9 mouse cellular contexts compared by ENCODE assay signal in genomic region chr5:118339676-118340661, GRCm38 (mm10).
DNase-seq lines count a peak whose midpoint lies in the region; ATAC-seq and TF ChIP-seq lines count a peak whose summit lies in the region.
"Had no signal": no experiment of that assay in that cellular context is flagged by ENCODE, and none has a peak within 500 bp of the region (broad histone marks: within the 10 kb centered on the region; RNA-seq: fewer than 3 reads in every experiment).

No protein-coding gene starts in this region.

- no peak overlapping the region for H3K4me2 ChIP-seq in hindbrain, embryonic 16.5 days (ENCODE audit: low read length)
- H3K4me2 ChIP-seq in hindbrain, embryonic 12.5 days (replicated peaks), result no peak overlapping the region
- H3K4me2 ChIP-seq in heart, embryonic 16.5 days (ENCODE audit: low read depth, low read length), result peak overlapping the region; percentile 5; the same call in 1 of the 2 replicates
- H3K4me2 ChIP-seq in limb, embryonic 14.5 days (replicated peaks; ENCODE audit: low read depth, low read length, severe bottlenecking), result no peak overlapping the region
- H3K4me2 ChIP-seq: neural tube, embryonic 12.5 days had no signal

- 0 out of 2 replicates have a peak overlapping the region, but pooled peaks have one; percentile 2 for H3K27ac ChIP-seq in hindbrain, embryonic 16.5 days (ENCODE audit: low read depth, low read length)
- no peak overlapping the region for H3K27ac ChIP-seq in hindbrain, embryonic 12.5 days
- peak overlapping the region; percentile 32 for H3K27ac ChIP-seq in heart, embryonic 16.5 days (ENCODE audit: low read length)
- H3K27ac ChIP-seq in limb, embryonic 14.5 days (replicated peaks; ENCODE audit: low read depth, low read length), result peak overlapping the region; percentile 43; the same call in 1 of the 2 replicates
- H3K27ac ChIP-seq: neural tube, embryonic 12.5 days had no signal

- TF ChIP-seq POLR2A in limb, embryonic 14.5 days (IDR thresholded peaks at IDR 0.05; ENCODE audit: borderline replicate concordance, extremely low read depth, insufficient read depth, insufficient read length), result no peak

- no peak overlapping the region for H3K9ac ChIP-seq in hindbrain, embryonic 16.5 days (ENCODE audit: low read depth, low read length)
- no peak overlapping the region for H3K9ac ChIP-seq in hindbrain, embryonic 12.5 days
- no peak overlapping the region for H3K9ac ChIP-seq in heart, embryonic 16.5 days (ENCODE audit: low read length)
- no peak overlapping the region for H3K9ac ChIP-seq in limb, embryonic 14.5 days (ENCODE audit: low read depth, low read length, severe bottlenecking)
- H3K9ac ChIP-seq: neural tube, embryonic 12.5 days had no signal

- H3K36me3 ChIP-seq in hindbrain, embryonic 16.5 days (ENCODE audit: control insufficient read depth, insufficient read depth, low read length), result no peaks in the 10 kb centered on the region
- H3K36me3 ChIP-seq in hindbrain, embryonic 12.5 days, result no peaks in the 10 kb centered on the region
- H3K36me3 ChIP-seq in heart, embryonic 16.5 days (ENCODE audit: control insufficient read depth, insufficient read depth), result no peaks in the 10 kb centered on the region
- no peaks in the 10 kb centered on the region for H3K36me3 ChIP-seq in limb, embryonic 14.5 days (ENCODE audit: control insufficient read depth, insufficient read depth, low read length)
- H3K36me3 ChIP-seq: neural tube, embryonic 12.5 days had no signal

- no peak overlapping the region for H3K4me3 ChIP-seq in hindbrain, embryonic 16.5 days (ENCODE audit: low read length)
- H3K4me3 ChIP-seq in hindbrain, embryonic 12.5 days, result no peak overlapping the region
- H3K4me3 ChIP-seq in heart, embryonic 16.5 days (ENCODE audit: low read length), result no peak overlapping the region
- H3K4me3 ChIP-seq in limb, embryonic 14.5 days (replicated peaks; ENCODE audit: low read length), result no peak overlapping the region
- H3K4me3 ChIP-seq: neural tube, embryonic 12.5 days had no signal

- DNase-seq in adrenal gland, adult 8-10 months, result peak; percentile 25
- DNase-seq in limb, embryonic 14.5 days (ENCODE audit: low spot score), result peak; percentile 68
- DNase-seq in cerebellum, adult 18-20 months, result no peak
- no peak for DNase-seq in layer of hippocampus, adult 9-11 months
- DNase-seq in cerebellum, adult 11-12 months, result no peak

- H3K9me3 ChIP-seq in hindbrain, embryonic 16.5 days (ENCODE audit: control insufficient read depth, low read length), result no peaks in the 10 kb centered on the region
- no peaks in the 10 kb centered on the region for H3K9me3 ChIP-seq in hindbrain, embryonic 12.5 days (replicated peaks)
- no peaks in the 10 kb centered on the region for H3K9me3 ChIP-seq in heart, embryonic 16.5 days (replicated peaks; ENCODE audit: control insufficient read depth, low read length)
- H3K9me3 ChIP-seq in limb, embryonic 14.5 days (ENCODE audit: control insufficient read depth, low read length), result no peaks in the 10 kb centered on the region
- H3K9me3 ChIP-seq: neural tube, embryonic 12.5 days had no signal

- H3K27me3 ChIP-seq in hindbrain, embryonic 16.5 days (replicated peaks; ENCODE audit: control insufficient read depth, insufficient read depth, low read length), result no peaks in the 10 kb centered on the region
- 0 out of 2 replicates have a peak, but pooled peaks cover 8% of the 10 kb centered on the region for H3K27me3 ChIP-seq in hindbrain, embryonic 12.5 days
- H3K27me3 ChIP-seq in heart, embryonic 16.5 days (ENCODE audit: control insufficient read depth, insufficient read depth, low read length), result no peaks in the 10 kb centered on the region
- no peaks in the 10 kb centered on the region for H3K27me3 ChIP-seq in limb, embryonic 14.5 days (ENCODE audit: control insufficient read depth, insufficient read depth, low read length)
- H3K27me3 ChIP-seq: neural tube, embryonic 12.5 days had no signal

- H3K4me1 ChIP-seq in hindbrain, embryonic 16.5 days (ENCODE audit: control insufficient read depth, insufficient read depth, low read depth, low read length), result peaks cover 10% of the 10 kb centered on the region
- H3K4me1 ChIP-seq in hindbrain, embryonic 12.5 days, result peaks cover 11% of the 10 kb centered on the region
- H3K4me1 ChIP-seq in heart, embryonic 16.5 days (ENCODE audit: control insufficient read depth, insufficient read depth, low read length), result peaks cover 15% of the 10 kb centered on the region
- peaks cover 16% of the 10 kb centered on the region for H3K4me1 ChIP-seq in limb, embryonic 14.5 days (ENCODE audit: control insufficient read depth, insufficient read depth, low read length)

- peak; percentile 73; the same call in 1 of the 2 replicates for ATAC-seq in hindbrain, embryonic 16.5 days
- no peak for ATAC-seq in hindbrain, embryonic 12.5 days (ENCODE audit: low FRiP score)
- ATAC-seq in heart, embryonic 16.5 days (replicated peaks; ENCODE audit: extremely low read depth, insufficient read depth, low FRiP score), result peak; percentile 81; the same call in 1 of the 2 replicates
- peak; percentile 72 for ATAC-seq in limb, embryonic 14.5 days (ENCODE audit: low FRiP score, low read depth)

- WGBS in hindbrain, embryonic 16.5 days, result 45% methylated on average over 22 of the region's 22 CpGs
- 59% methylated on average over 22 of the region's 22 CpGs for WGBS in hindbrain, embryonic 12.5 days
- 28% methylated on average over 22 of the region's 22 CpGs for WGBS in heart, embryonic 16.5 days
- 43% methylated on average over 22 of the region's 22 CpGs for WGBS in limb, embryonic 14.5 days

Comparison
In these comparisons a context has a peak if more than half of its experiments do, and no peak if none do; other contexts are left out.
1. DNase-seq: peak in adrenal gland, adult 8-10 months (single experiment) and limb, embryonic 14.5 days (single experiment); none in cerebellum, adult 18-20 months (0 of 2), layer of hippocampus, adult 9-11 months (single experiment) and cerebellum, adult 11-12 months (single experiment).